17 mouse cellular contexts compared by ENCODE assay signal in genomic region chr14:33920727-33921559, GRCm38 (mm10). TPM values are rescaled to one million over a fixed set of nuclear protein-coding genes. Genes with fewer than 3 reads are reported as not detected.
DNase-seq lines count a peak whose midpoint lies in the region; ATAC-seq and TF ChIP-seq lines count a peak whose summit lies in the region.
"Had no signal": no experiment of that assay in that cellular context is flagged by ENCODE, and none has a peak within 500 bp of the region (broad histone marks: within the 10 kb centered on the region; RNA-seq: fewer than 3 reads in every experiment).

No protein-coding gene starts in this region.

- H3K4me1 ChIP-seq in forebrain, embryonic 11.5 days (replicated peaks; ENCODE audit: control insufficient read depth, insufficient read depth, low read length): peaks cover 18% of the 10 kb centered on the region
- H3K4me1 ChIP-seq in neural tube, embryonic 11.5 days (ENCODE audit: control insufficient read depth, insufficient read depth, low read length): peaks cover 22% of the 10 kb centered on the region
- no peaks in the 10 kb centered on the region for H3K4me1 ChIP-seq in liver, embryonic 11.5 days (replicated peaks; ENCODE audit: control insufficient read depth, insufficient read depth, low read length)
- H3K4me1 ChIP-seq: liver, embryonic 15.5 days had no signal

- no peak overlapping the region; the same call in 1 of the 2 replicates for H3K4me2 ChIP-seq in forebrain, embryonic 11.5 days (ENCODE audit: low read depth, low read length, severe bottlenecking)
- no peak overlapping the region for H3K4me2 ChIP-seq in neural tube, embryonic 11.5 days (ENCODE audit: low read depth)
- H3K4me2 ChIP-seq in liver, embryonic 11.5 days: no peak overlapping the region
- H3K4me2 ChIP-seq: embryonic facial prominence, embryonic 13.5 days; heart, embryonic 15.5 days; liver, embryonic 15.5 days had no signal

- 3% methylated on average over 14 of the region's 14 CpGs for WGBS in forebrain, embryonic 11.5 days
- WGBS in neural tube, embryonic 11.5 days: 9% methylated on average over 14 of the region's 14 CpGs
- 58% methylated on average over 14 of the region's 14 CpGs for WGBS in liver, embryonic 11.5 days

- H3K9me3 ChIP-seq in forebrain, embryonic 11.5 days (ENCODE audit: control insufficient read depth, low read length): no peaks in the 10 kb centered on the region
- H3K9me3 ChIP-seq in neural tube, embryonic 11.5 days (ENCODE audit: control insufficient read depth, low read length): no peaks in the 10 kb centered on the region
- no peaks in the 10 kb centered on the region for H3K9me3 ChIP-seq in liver, embryonic 11.5 days (ENCODE audit: control insufficient read depth, low read length)
- H3K9me3 ChIP-seq: embryonic facial prominence, embryonic 13.5 days; heart, embryonic 15.5 days; liver, embryonic 15.5 days had no signal

- H3K9ac ChIP-seq in forebrain, embryonic 11.5 days (ENCODE audit: low read length): no peak overlapping the region; the same call in 1 of the 2 replicates
- no peak overlapping the region for H3K9ac ChIP-seq in neural tube, embryonic 11.5 days (ENCODE audit: low read length)
- no peak overlapping the region for H3K9ac ChIP-seq in liver, embryonic 11.5 days (ENCODE audit: low read depth, low read length)
- H3K9ac ChIP-seq: embryonic facial prominence, embryonic 13.5 days; heart, embryonic 15.5 days; liver, embryonic 15.5 days had no signal

- H3K27me3 ChIP-seq in forebrain, embryonic 11.5 days (ENCODE audit: control insufficient read depth, insufficient read depth, low read length): peaks cover 25% of the 10 kb centered on the region
- peaks cover 21% of the 10 kb centered on the region for H3K27me3 ChIP-seq in neural tube, embryonic 11.5 days (ENCODE audit: control insufficient read depth, insufficient read depth, low read length)
- peaks cover 59% of the 10 kb centered on the region for H3K27me3 ChIP-seq in liver, embryonic 11.5 days (replicated peaks; ENCODE audit: control insufficient read depth, insufficient read depth, low read length)

- H3K27ac ChIP-seq in left cerebral cortex, adult 2 months: no peak overlapping the region
- H3K27ac ChIP-seq in forebrain, embryonic 11.5 days (ENCODE audit: low read depth, low read length): no peak overlapping the region
- no peak overlapping the region for H3K27ac ChIP-seq in neural tube, embryonic 11.5 days (ENCODE audit: low read depth, low read length)
- H3K27ac ChIP-seq in liver, embryonic 11.5 days (ENCODE audit: low read depth, low read length): no peak overlapping the region
- H3K27ac ChIP-seq: heart, embryonic 15.5 days; liver, embryonic 15.5 days had no signal

- DNase-seq in left cerebral cortex, postnatal 25 days (ENCODE audit: low spot score in 2 of 2): peak; percentile 34 to 43
- no peak for DNase-seq in left cerebral cortex, adult 2 months (ENCODE audit: extremely low spot score in 1 of 2, low spot score in 2 of 2)
- DNase-seq in forebrain, embryonic 11.5 days (ENCODE audit: low spot score): no peak
- peak; percentile 57 to 67 for DNase-seq in layer of hippocampus, adult 8-10 months (ENCODE audit: low spot score in 2 of 2)
- peak; percentile 42 for DNase-seq in neural tube, embryonic 11.5 days (ENCODE audit: low spot score)
- DNase-seq in gastrocnemius, postnatal 36 days: no peak
- no peak for DNase-seq in adrenal gland, postnatal 4 days (ENCODE audit: low spot score in 2 of 2)
- no peak for DNase-seq in liver, embryonic 11.5 days (ENCODE audit: low spot score)
- DNase-seq: adrenal gland, postnatal 10 days; cerebellum, adult 18-20 months had no signal

- intact Hi-C loops in left cerebral cortex, postnatal 25 days (cut with DNase I): no loop called here
- intact Hi-C loops in left cerebral cortex, adult 2 months (cut with DNase I): no loop called here
- intact Hi-C loops in gastrocnemius, postnatal 36 days (cut with DNase I): no loop called here

- no peaks in the 10 kb centered on the region for H3K36me3 ChIP-seq in forebrain, embryonic 11.5 days (ENCODE audit: control insufficient read depth, insufficient read depth, low read length)
- no peaks in the 10 kb centered on the region for H3K36me3 ChIP-seq in neural tube, embryonic 11.5 days (ENCODE audit: control insufficient read depth, insufficient read depth, low read length)
- H3K36me3 ChIP-seq in liver, embryonic 11.5 days (ENCODE audit: control insufficient read depth, insufficient read depth, low read length): no peaks in the 10 kb centered on the region
- H3K36me3 ChIP-seq: embryonic facial prominence, embryonic 13.5 days; heart, embryonic 15.5 days; liver, embryonic 15.5 days had no signal

- no peak for TF ChIP-seq CTCF in left cerebral cortex, adult 2 months (IDR thresholded peaks at IDR 0.05)

- no peak overlapping the region for H3K4me3 ChIP-seq in left cerebral cortex, adult 2 months
- H3K4me3 ChIP-seq in forebrain, embryonic 11.5 days (ENCODE audit: low read depth, low read length): no peak overlapping the region
- no peak overlapping the region for H3K4me3 ChIP-seq in neural tube, embryonic 11.5 days (ENCODE audit: low read depth, low read length)
- H3K4me3 ChIP-seq in liver, embryonic 11.5 days (ENCODE audit: low read depth, low read length): no peak overlapping the region
- H3K4me3 ChIP-seq: embryonic facial prominence, embryonic 13.5 days; heart, embryonic 15.5 days; liver, embryonic 15.5 days had no signal

- ATAC-seq in forebrain, embryonic 11.5 days (replicated peaks; ENCODE audit: low FRiP score): peak; percentile 39; the same call in 1 of the 2 replicates
- peak; percentile 29; the same call in 1 of the 2 replicates for ATAC-seq in neural tube, embryonic 11.5 days (ENCODE audit: insufficient read depth, low FRiP score, low TSS enrichment)
- ATAC-seq in liver, embryonic 11.5 days (replicated peaks; ENCODE audit: low FRiP score): no peak
- ATAC-seq: intestine, embryonic 16.5 days had no signal

RNA-seq across cellular contexts. Expression of gene Gdf10, which starts 2.4 kb away (rescaled TPM):
- total RNA-seq in left cerebral cortex, postnatal 25 days (2021): 1 to 10 TPM; 3.4 to 3.9 TPM
- total RNA-seq in left cerebral cortex, adult 2 months (2021): 1 to 10 TPM; 3.2 to 3.6 TPM
- polyA plus RNA-seq in forebrain, embryonic 11.5 days (2014; fragmentation: Nextera tagmentation; extraction: Ambion mirVana): 2.4 and 2.8 TPM in 2 replicates
- 1 to 10 TPM; 3.9 to 4.8 (median 4.7) TPM for total RNA-seq in layer of hippocampus, adult 8-10 months (2022)
- polyA plus RNA-seq in neural tube, embryonic 11.5 days (2014; fragmentation: Nextera tagmentation; extraction: Ambion mirVana): 20.3 and 20.9 TPM in 2 replicates
- 1 to 10 TPM; 1.5 to 2.5 TPM for total RNA-seq in gastrocnemius, postnatal 36 days (2021)
- 10 to 100 TPM; 10.9 to 11.6 TPM for total RNA-seq in adrenal gland, postnatal 4 days (2021)
- 23.9 and 25.9 TPM in 2 replicates for polyA plus RNA-seq in liver, embryonic 11.5 days (2014; fragmentation: Nextera tagmentation; extraction: Ambion mirVana)
- total RNA-seq: megakaryocyte progenitor cell, adult 5-6 weeks had no signal

RNA-seq across cellular contexts. Expression of gene Gdf2, which starts 19.9 kb away (rescaled TPM):
- not detected for total RNA-seq in left cerebral cortex, postnatal 25 days (2021)
- total RNA-seq in left cerebral cortex, adult 2 months (2021): not detected
- polyA plus RNA-seq in forebrain, embryonic 11.5 days (2014; fragmentation: Nextera tagmentation; extraction: Ambion mirVana): not detected in 2 replicates
- total RNA-seq in layer of hippocampus, adult 8-10 months (2022): not detected
- polyA plus RNA-seq in neural tube, embryonic 11.5 days (2014; fragmentation: Nextera tagmentation; extraction: Ambion mirVana): 0.08 TPM in 1 of 2 replicates, not detected in the other
- total RNA-seq in gastrocnemius, postnatal 36 days (2021): not detected
- total RNA-seq in adrenal gland, postnatal 4 days (2021): 1 to 10 TPM in 1 of 2 experiments, under 1 TPM in 1; 0.25 to 1.5 TPM
- polyA plus RNA-seq in liver, embryonic 11.5 days (2014; fragmentation: Nextera tagmentation; extraction: Ambion mirVana): 17.4 and 18.4 TPM in 2 replicates
- total RNA-seq: layer of hippocampus, postnatal 14 days; megakaryocyte progenitor cell, adult 5-6 weeks had no signal
- polyA plus RNA-seq: urinary bladder, adult 2 months had no signal

RNA-seq across cellular contexts. Expression of gene Rbp3, which starts 32.9 kb away (rescaled TPM):
- under 1 TPM in 1 of 2 experiments, not detected in 1; 0.09 TPM for total RNA-seq in left cerebral cortex, postnatal 25 days (2021)
- total RNA-seq in left cerebral cortex, adult 2 months (2021): not detected
- not detected in 2 replicates for polyA plus RNA-seq in forebrain, embryonic 11.5 days (2014; fragmentation: Nextera tagmentation; extraction: Ambion mirVana)
- 1 to 10 TPM in 1 of 4 experiments, under 1 TPM in 1, not detected in 2; 0.06 to 1.0 TPM for total RNA-seq in layer of hippocampus, adult 8-10 months (2022)
- polyA plus RNA-seq in neural tube, embryonic 11.5 days (2014; fragmentation: Nextera tagmentation; extraction: Ambion mirVana): not detected in 2 replicates
- total RNA-seq in gastrocnemius, postnatal 36 days (2021): not detected
- total RNA-seq in adrenal gland, postnatal 4 days (2021): not detected
- 0.12 TPM in 2 replicates for polyA plus RNA-seq in liver, embryonic 11.5 days (2014; fragmentation: Nextera tagmentation; extraction: Ambion mirVana)
- total RNA-seq: megakaryocyte progenitor cell, adult 5-6 weeks had no signal
- polyA plus RNA-seq: embryonic facial prominence, embryonic 13.5 days; intestine, embryonic 16.5 days; urinary bladder, adult 2 months had no signal

RNA-seq across cellular contexts. Expression of gene Zfp488, which starts 57.6 kb away (rescaled TPM):
- total RNA-seq in left cerebral cortex, postnatal 25 days (2021): 1 to 10 TPM; 3.5 to 4.8 TPM
- total RNA-seq in left cerebral cortex, adult 2 months (2021): 1 to 10 TPM; 2.9 to 3.8 TPM
- polyA plus RNA-seq in forebrain, embryonic 11.5 days (2014; fragmentation: Nextera tagmentation; extraction: Ambion mirVana): 0.08 and 0.09 TPM in 2 replicates
- total RNA-seq in layer of hippocampus, adult 8-10 months (2022): 1 to 10 TPM; 3.7 to 5.1 (median 4.3) TPM
- polyA plus RNA-seq in neural tube, embryonic 11.5 days (2014; fragmentation: Nextera tagmentation; extraction: Ambion mirVana): 0.47 and 0.84 TPM in 2 replicates
- not detected for total RNA-seq in gastrocnemius, postnatal 36 days (2021)
- under 1 TPM; 0.08 to 0.17 TPM for total RNA-seq in adrenal gland, postnatal 4 days (2021)
- 0.08 TPM in 1 of 2 replicates, not detected in the other for polyA plus RNA-seq in liver, embryonic 11.5 days (2014; fragmentation: Nextera tagmentation; extraction: Ambion mirVana)
- polyA plus RNA-seq: heart, embryonic 15.5 days; liver, embryonic 15.5 days had no signal

Comparison
In these comparisons a context has a peak if more than half of its experiments do, and no peak if none do; other contexts are left out.
1. DNase-seq: peak in left cerebral cortex, postnatal 25 days (2 of 2), layer of hippocampus, adult 8-10 months (2 of 2) and neural tube, embryonic 11.5 days (single experiment); none in left cerebral cortex, adult 2 months (0 of 2), forebrain, embryonic 11.5 days (single experiment), gastrocnemius, postnatal 36 days (0 of 2), adrenal gland, postnatal 4 days (0 of 2) and liver, embryonic 11.5 days (single experiment).